Mouse (Mus musculus) midbrain, postnatal 0 days (tissue): Measurements from ENCODE around the gene Cpm. TPM values are rescaled to one million over a fixed set of nuclear protein-coding genes. Genes with fewer than 3 reads are reported as not detected.

ENCODE experiments used
- ATAC-seq: fragments of 200-750 bp; cut with Nextera tagmentation; 2 replicates; pipeline ENCODE4 v1.8.0; 2017; ENCODE audit warnings: moderate number of reproducible peaks, mild to moderate bottlenecking, moderate TSS enrichment, moderate library complexity; ENCODE audit not compliant: low FRiP score
- DNase-seq: peaks from one replicate; pipeline ENCODE4 v3.0.0-alpha.2; 2015; ENCODE audit warnings: low spot score
- H3K27ac ChIP-seq: fragments of 300-500 bp; sonication (generic); 2 replicates; pipeline ENCODE4 v1.5.1; 2014; ENCODE audit warnings: low read depth, mild to moderate bottlenecking, low read length, mixed read lengths
- H3K27me3 ChIP-seq: fragments of 300-500 bp; sonication (generic); 2 replicates; pipeline ENCODE4 v1.6.1; 2014; ENCODE audit warnings: low read length, control low read depth, mixed read lengths; ENCODE audit not compliant: insufficient read depth
- H3K36me3 ChIP-seq: fragments of 300-500 bp; sonication (generic); 2 replicates; pipeline ENCODE4 v1.6.1; 2014; ENCODE audit warnings: low read length, control low read depth, mixed read lengths; ENCODE audit not compliant: insufficient read depth
- H3K4me1 ChIP-seq: fragments of 300-500 bp; sonication (generic); 2 replicates; pipeline ENCODE4 v1.6.1; 2014; ENCODE audit warnings: mild to moderate bottlenecking, control low read depth, antibody characterized with exemption, low read length, mixed read lengths; ENCODE audit not compliant: insufficient read depth
- H3K4me2 ChIP-seq: fragments of 300-500 bp; sonication (generic); 2 replicates; pipeline ENCODE4 v1.6.1; 2014; ENCODE audit warnings: low read depth, mild to moderate bottlenecking, low read length, mixed read lengths; ENCODE audit not compliant: poor library complexity, severe bottlenecking
- H3K4me3 ChIP-seq: fragments of 300-500 bp; sonication (generic); 2 replicates; pipeline ENCODE4 v1.5.1; 2014; ENCODE audit warnings: low read depth, mild to moderate bottlenecking, low read length, moderate library complexity
- H3K9ac ChIP-seq: fragments of 300-500 bp; sonication (generic); replicated peaks from 2 replicates; pipeline ENCODE4 v1.6.1; 2014; ENCODE audit warnings: mild to moderate bottlenecking, low read length, moderate library complexity, mixed read lengths; ENCODE audit not compliant: poor library complexity, severe bottlenecking
- H3K9me3 ChIP-seq: fragments of 300-500 bp; sonication (generic); 2 replicates; pipeline ENCODE4 v1.6.1; 2016; ENCODE audit warnings: low read length, control low read depth
- CTCF ChIP-seq: IDR thresholded peaks from 2 replicates; pipeline ENCODE4 v1.5.1; 2016; ENCODE audit warnings: antibody characterized with exemption, mild to moderate bottlenecking
- WGBS: fragments of 180-500 bp; shearing (Covaris S2); extraction: QIAGEN DNeasy Blood & Tissue Kit; methylation state at CpG from one replicate; pipeline ENCODE4 v1.1.7; 2014; 5-methylcytosine and 5-hydroxymethylcytosine counted together
- polyA plus RNA-seq: library from polyadenylated mRNA; unstranded; fragments of >200 nt; fragmentation: Nextera tagmentation; extraction: Ambion mirVana; gene quantifications from 2 replicates; pipeline ENCODE4 v1.2.1, GENCODE M21; 2015
- total RNA-seq: library from RNA; depleted of rRNA; stranded (reverse); fragments of >200 nt; gene quantifications from 2 replicates; pipeline ENCODE4 v1.2.3, GENCODE M21; 2014

Cpm gene
- total and polyA plus RNA-seq, 2 experiments from 2014 or later, result 3.9 to 7.9 TPM

GRCm38 (mm10) chr10:117655908-117656661 lies 26.8 kb downstream of the Cpm start:
- Histone ChIP-seq H3K9ac (no peak overlapping the region), H3K4me1 (no peaks in the 10 kb centered on the region), H3K27ac (no peak overlapping the region), H3K4me2 (no peak overlapping the region), H3K4me3 (no peak overlapping the region), H3K9me3 (no peaks in the 10 kb centered on the region), H3K27me3 (no peaks in the 10 kb centered on the region), H3K36me3 (no peaks in the 10 kb centered on the region)
- ATAC-seq (no peak), DNase-seq (no peak)
- WGBS, result 65% methylated on average over 7 of the region's 7 CpGs
- no peak for TF ChIP-seq CTCF

- Histone ChIP-seq H3K9ac (no peak overlapping the region), H3K4me1 (no peaks in the 10 kb centered on the region), H3K27me3 (no peaks in the 10 kb centered on the region), H3K4me2 (no peak overlapping the region), H3K27ac (no peak overlapping the region), H3K36me3 (no peaks in the 10 kb centered on the region), H3K9me3 (no peaks in the 10 kb centered on the region), H3K4me3 (no peak overlapping the region)
- TF ChIP-seq CTCF, result no peak
- 93% methylated on average over 6 of the region's 6 CpGs for WGBS
- no peak for DNase-seq
- no peak for ATAC-seq
Measured at GRCm38 (mm10) chr10:117656662-117656962, 27.3 kb downstream of the Cpm start.

- TF ChIP-seq CTCF, result no peak
- Histone ChIP-seq H3K27ac (no peak overlapping the region), H3K9ac (no peak overlapping the region), H3K36me3 (no peaks in the 10 kb centered on the region), H3K9me3 (no peaks in the 10 kb centered on the region), H3K4me3 (no peak overlapping the region), H3K4me2 (no peak overlapping the region), H3K27me3 (no peaks in the 10 kb centered on the region), H3K4me1 (no peaks in the 10 kb centered on the region)
- ATAC-seq, result no peak
- DNase-seq, result no peak
- WGBS, result 87% methylated on average over 7 of the region's 7 CpGs
Measured at GRCm38 (mm10) chr10:117656985-117657658, 27.8 kb downstream of the Cpm start.

- no peaks in the 10 kb centered on the region for H3K27me3 ChIP-seq
- WGBS, result 93% methylated on average over 3 of the region's 3 CpGs
- H3K4me3 ChIP-seq, result no peak overlapping the region
- DNase-seq, result no peak
- no peaks in the 10 kb centered on the region for H3K4me1 ChIP-seq
- no peak overlapping the region for H3K9ac ChIP-seq
- H3K4me2 ChIP-seq, result no peak overlapping the region
- no peak overlapping the region for H3K27ac ChIP-seq
- no peaks in the 10 kb centered on the region for H3K9me3 ChIP-seq
- TF ChIP-seq CTCF, result no peak
- no peaks in the 10 kb centered on the region for H3K36me3 ChIP-seq
- ATAC-seq, result no peak
Measured at GRCm38 (mm10) chr10:117657659-117658306, 28.5 kb downstream of the Cpm start.

GRCm38 (mm10) chr10:117658522-117659429 lies 29.5 kb downstream of the Cpm start:
- ATAC-seq (no peak), DNase-seq (no peak)
- Histone ChIP-seq H3K4me1 (no peaks in the 10 kb centered on the region), H3K27ac (no peak overlapping the region), H3K9me3 (no peaks in the 10 kb centered on the region), H3K27me3 (no peaks in the 10 kb centered on the region), H3K36me3 (no peaks in the 10 kb centered on the region), H3K9ac (no peak overlapping the region), H3K4me2 (no peak overlapping the region), H3K4me3 (no peak overlapping the region)
- 92% methylated on average over 14 of the region's 14 CpGs for WGBS
- no peak for TF ChIP-seq CTCF
